Mouse (Mus musculus): ENCODE measurements around the gene Rpl15.

Gene Rpl15

GRCm38 (mm10) chr14:18270529-18271441 is at the start of gene Rpl15, which contains the start of gene Nkiras1:
Gene Rpl15, minus strand, starts transcription at chr14:18271391.
Gene Nkiras1, plus strand, starts transcription at chr14:18271136.
- in situ Hi-C loops (cut with MboI, MseI): loop anchor here (5.0 to 25.0 kb wide), 2 partner anchors 33 to 2008 kb away; partner anchors contain the start of gene Nr1d2

GRCm38 (mm10) chr14:18317457-18318411 is 46.5 kb upstream of the Rpl15 start:
- in situ Hi-C loops (cut with MboI, MseI): no loop called here

GRCm38 (mm10) chr14:18304165-18304564 is 33.0 kb upstream of the Rpl15 start:
- in situ Hi-C loops (cut with MboI, MseI): no loop called here

GRCm38 (mm10) chr14:18303262-18303661 is 32.1 kb upstream of the Rpl15 start:
- in situ Hi-C loops (cut with MboI, MseI): no loop called here

- in situ Hi-C loops (cut with MboI, MseI): no loop called here
Observed at GRCm38 (mm10) chr14:18302750-18303149, 31.6 kb upstream of the Rpl15 start.

- in situ Hi-C loops (cut with MboI, MseI): no loop called here
Observed at GRCm38 (mm10) chr14:18301591-18301990, 30.4 kb upstream of the Rpl15 start.

- in situ Hi-C loops (cut with MboI, MseI): no loop called here
Observed at GRCm38 (mm10) chr14:18300676-18301075, 29.5 kb upstream of the Rpl15 start.

- in situ Hi-C loops (cut with MboI, MseI): no loop called here
Observed at GRCm38 (mm10) chr14:18298874-18299273, 27.7 kb upstream of the Rpl15 start.

- in situ Hi-C loops (cut with MboI, MseI): no loop called here
Observed at GRCm38 (mm10) chr14:18297441-18297840, 26.2 kb upstream of the Rpl15 start.

- in situ Hi-C loops (cut with MboI, MseI): no loop called here
Observed at GRCm38 (mm10) chr14:18292578-18292977, 21.4 kb upstream of the Rpl15 start.

GRCm38 (mm10) chr14:18292111-18292510 is 20.9 kb upstream of the Rpl15 start:
- in situ Hi-C loops (cut with MboI, MseI): no loop called here

- in situ Hi-C loops (cut with MboI, MseI): no loop called here
Observed at GRCm38 (mm10) chr14:18287391-18287790, 16.2 kb upstream of the Rpl15 start.

- in situ Hi-C loops (cut with MboI, MseI): no loop called here
Observed at GRCm38 (mm10) chr14:18286441-18286840, 15.2 kb upstream of the Rpl15 start.

GRCm38 (mm10) chr14:18285476-18285875 is 14.3 kb upstream of the Rpl15 start:
- in situ Hi-C loops (cut with MboI, MseI): no loop called here

- in situ Hi-C loops (cut with MboI, MseI): no loop called here
Observed at GRCm38 (mm10) chr14:18284581-18284980, 13.4 kb upstream of the Rpl15 start.

- in situ Hi-C loops (cut with MboI, MseI): no loop called here
Observed at GRCm38 (mm10) chr14:18280375-18280774, 9.2 kb upstream of the Rpl15 start.

- in situ Hi-C loops (cut with MboI, MseI): loop anchor here (5.0 to 25.0 kb wide), 2 partner anchors 37 to 2012 kb away; partner anchors contain the start of gene Nr1d2
Observed at GRCm38 (mm10) chr14:18274526-18274925, 3.3 kb upstream of the Rpl15 start.

- in situ Hi-C loops (cut with MboI, MseI): loop anchor here (5.0 to 25.0 kb wide), 2 partner anchors 34 to 2009 kb away; partner anchors contain the start of gene Nr1d2
Observed at GRCm38 (mm10) chr14:18271666-18272065, 475 bp upstream of the Rpl15 start.

GRCm38 (mm10) chr14:18269947-18270528 is 1.2 kb downstream of the Rpl15 start:
- in situ Hi-C loops (cut with MboI, MseI): loop anchor here (5.0 to 25.0 kb wide), 2 partner anchors 33 to 2008 kb away; partner anchors contain the start of gene Nr1d2

- in situ Hi-C loops (cut with MboI, MseI): loop anchor here (25.0 kb wide), 1 partner anchor 2001 kb away; no protein-coding TSS in a partner anchor
Observed at GRCm38 (mm10) chr14:18263427-18263826, 7.8 kb downstream of the Rpl15 start.

- in situ Hi-C loops (cut with MboI, MseI): loop anchor here (25.0 kb wide), 1 partner anchor 1999 kb away; no protein-coding TSS in a partner anchor
Observed at GRCm38 (mm10) chr14:18261203-18261602, 10.0 kb downstream of the Rpl15 start.

Data from regulatory T cell (primary cell).